Mouse (Mus musculus): Measurements from ENCODE around the gene Cdh13. TPM values are rescaled to one million over a fixed set of nuclear protein-coding genes. Genes with fewer than 3 reads are reported as not detected.

Gene Cdh13
- polyA plus RNA-seq, 1 experiment, result 4.5 TPM

- no peaks in the 10 kb centered on the region for H3K27me3 ChIP-seq (ENCODE audit: control insufficient read depth, insufficient read depth, low read length)
- H3K27ac ChIP-seq (ENCODE audit: control insufficient read depth, insufficient read depth, low read depth, low read length), result no peak overlapping the region
- H3K4me1 ChIP-seq (ENCODE audit: control insufficient read depth, insufficient read depth, low read length), result no peaks in the 10 kb centered on the region
- H3K4me3 ChIP-seq (ENCODE audit: control insufficient read depth, low read depth, low read length), result no peak overlapping the region
- no peaks in the 10 kb centered on the region for H3K36me3 ChIP-seq (ENCODE audit: control insufficient read depth, insufficient read depth, low read length)
- TF ChIP-seq CTCF (IDR thresholded peaks at IDR 0.05; ENCODE audit: control insufficient read depth, insufficient read depth, insufficient replicate concordance, low read depth, low read length), result no peak
- TF ChIP-seq POLR2A (IDR thresholded peaks at IDR 0.05; ENCODE audit: control insufficient read depth, low read depth, low read length), result no peak
Measured at GRCm38 (mm10) chr8:118552842-118553241, 269.3 kb downstream of the Cdh13 start.

GRCm38 (mm10) chr8:118564024-118564423 is 280.5 kb downstream of the Cdh13 start:
- no peaks in the 10 kb centered on the region for H3K36me3 ChIP-seq (ENCODE audit: control insufficient read depth, insufficient read depth, low read length)
- H3K27ac ChIP-seq (ENCODE audit: control insufficient read depth, insufficient read depth, low read depth, low read length), result no peak overlapping the region
- TF ChIP-seq POLR2A (IDR thresholded peaks at IDR 0.05; ENCODE audit: control insufficient read depth, low read depth, low read length) (no peak), CTCF (IDR thresholded peaks at IDR 0.05; ENCODE audit: control insufficient read depth, insufficient read depth, insufficient replicate concordance, low read depth, low read length) (no peak)
- no peaks in the 10 kb centered on the region for H3K4me1 ChIP-seq (ENCODE audit: control insufficient read depth, insufficient read depth, low read length)
- H3K4me3 ChIP-seq (ENCODE audit: control insufficient read depth, low read depth, low read length), result no peak overlapping the region
- H3K27me3 ChIP-seq (ENCODE audit: control insufficient read depth, insufficient read depth, low read length), result no peaks in the 10 kb centered on the region

- TF ChIP-seq CTCF (IDR thresholded peaks at IDR 0.05; ENCODE audit: control insufficient read depth, insufficient read depth, insufficient replicate concordance, low read depth, low read length) (no peak), POLR2A (IDR thresholded peaks at IDR 0.05; ENCODE audit: control insufficient read depth, low read depth, low read length) (no peak)
- Histone ChIP-seq H3K4me1 (ENCODE audit: control insufficient read depth, insufficient read depth, low read length) (no peaks in the 10 kb centered on the region), H3K36me3 (ENCODE audit: control insufficient read depth, insufficient read depth, low read length) (no peaks in the 10 kb centered on the region), H3K27ac (ENCODE audit: control insufficient read depth, insufficient read depth, low read depth, low read length) (no peak overlapping the region), H3K27me3 (ENCODE audit: control insufficient read depth, insufficient read depth, low read length) (no peaks in the 10 kb centered on the region), H3K4me3 (ENCODE audit: control insufficient read depth, low read depth, low read length) (no peak overlapping the region)
Measured at GRCm38 (mm10) chr8:118565186-118565585, 281.7 kb downstream of the Cdh13 start.

- Histone ChIP-seq H3K27me3 (ENCODE audit: control insufficient read depth, insufficient read depth, low read length) (no peaks in the 10 kb centered on the region), H3K36me3 (ENCODE audit: control insufficient read depth, insufficient read depth, low read length) (no peaks in the 10 kb centered on the region), H3K27ac (ENCODE audit: control insufficient read depth, insufficient read depth, low read depth, low read length) (no peak overlapping the region), H3K4me1 (ENCODE audit: control insufficient read depth, insufficient read depth, low read length) (no peaks in the 10 kb centered on the region), H3K4me3 (ENCODE audit: control insufficient read depth, low read depth, low read length) (no peak overlapping the region)
- TF ChIP-seq CTCF (IDR thresholded peaks at IDR 0.05; ENCODE audit: control insufficient read depth, insufficient read depth, insufficient replicate concordance, low read depth, low read length), result no peak
Measured at GRCm38 (mm10) chr8:118565887-118566747, 282.6 kb downstream of the Cdh13 start.

GRCm38 (mm10) chr8:118569366-118569765 is 285.8 kb downstream of the Cdh13 start:
- Histone ChIP-seq H3K4me1 (ENCODE audit: control insufficient read depth, insufficient read depth, low read length) (no peaks in the 10 kb centered on the region), H3K27ac (ENCODE audit: control insufficient read depth, insufficient read depth, low read depth, low read length) (no peak overlapping the region), H3K36me3 (ENCODE audit: control insufficient read depth, insufficient read depth, low read length) (no peaks in the 10 kb centered on the region), H3K4me3 (ENCODE audit: control insufficient read depth, low read depth, low read length) (no peak overlapping the region), H3K27me3 (ENCODE audit: control insufficient read depth, insufficient read depth, low read length) (no peaks in the 10 kb centered on the region)
- TF ChIP-seq CTCF (IDR thresholded peaks at IDR 0.05; ENCODE audit: control insufficient read depth, insufficient read depth, insufficient replicate concordance, low read depth, low read length), result no peak
- no peak for TF ChIP-seq POLR2A (IDR thresholded peaks at IDR 0.05; ENCODE audit: control insufficient read depth, low read depth, low read length)

GRCm38 (mm10) chr8:118581256-118581655 is 297.7 kb downstream of the Cdh13 start:
- no peaks in the 10 kb centered on the region for H3K36me3 ChIP-seq (ENCODE audit: control insufficient read depth, insufficient read depth, low read length)
- H3K27ac ChIP-seq (ENCODE audit: control insufficient read depth, insufficient read depth, low read depth, low read length), result no peak overlapping the region
- no peaks in the 10 kb centered on the region for H3K27me3 ChIP-seq (ENCODE audit: control insufficient read depth, insufficient read depth, low read length)
- no peak for TF ChIP-seq POLR2A (IDR thresholded peaks at IDR 0.05; ENCODE audit: control insufficient read depth, low read depth, low read length)
- TF ChIP-seq CTCF (IDR thresholded peaks at IDR 0.05; ENCODE audit: control insufficient read depth, insufficient read depth, insufficient replicate concordance, low read depth, low read length), result no peak
- H3K4me1 ChIP-seq (ENCODE audit: control insufficient read depth, insufficient read depth, low read length), result no peaks in the 10 kb centered on the region
- no peak overlapping the region for H3K4me3 ChIP-seq (ENCODE audit: control insufficient read depth, low read depth, low read length)

GRCm38 (mm10) chr8:118582185-118582584 is 298.7 kb downstream of the Cdh13 start:
- no peak for TF ChIP-seq POLR2A (IDR thresholded peaks at IDR 0.05; ENCODE audit: control insufficient read depth, low read depth, low read length)
- peak; percentile 34; the same call in 1 of the 2 replicates for TF ChIP-seq CTCF (IDR thresholded peaks at IDR 0.05; ENCODE audit: control insufficient read depth, insufficient read depth, insufficient replicate concordance, low read depth, low read length)
- no peaks in the 10 kb centered on the region for H3K27me3 ChIP-seq (ENCODE audit: control insufficient read depth, insufficient read depth, low read length)
- no peaks in the 10 kb centered on the region for H3K4me1 ChIP-seq (ENCODE audit: control insufficient read depth, insufficient read depth, low read length)
- H3K27ac ChIP-seq (ENCODE audit: control insufficient read depth, insufficient read depth, low read depth, low read length), result no peak overlapping the region
- no peaks in the 10 kb centered on the region for H3K36me3 ChIP-seq (ENCODE audit: control insufficient read depth, insufficient read depth, low read length)
- no peak overlapping the region for H3K4me3 ChIP-seq (ENCODE audit: control insufficient read depth, low read depth, low read length)
